Mouse (Mus musculus) forebrain, embryonic 10.5 days (tissue): ENCODE measurements around the gene Sos1. TPM values are rescaled to one million over a fixed set of nuclear protein-coding genes. Genes with fewer than 3 reads are reported as not detected.
A peak's percentile ranks its signal among the peaks of the same experiment; 100 is the strongest.

Experiments
- DNase-seq: peaks from one replicate; pipeline ENCODE4 v3.0.0-alpha.2; 2017; ENCODE audit warnings: low spot score; ENCODE audit errors: extremely low spot score
- H3K27ac ChIP-seq: fragments of 300-500 bp; sonication (generic); 2 replicates; pipeline ENCODE4 v1.5.1; 2016; ENCODE audit warnings: mild to moderate bottlenecking
- H3K27me3 ChIP-seq: fragments of 300-500 bp; sonication (generic); 2 replicates; pipeline ENCODE4 v1.6.1; 2016; ENCODE audit warnings: mild to moderate bottlenecking; ENCODE audit not compliant: poor library complexity, severe bottlenecking
- H3K36me3 ChIP-seq: fragments of 300-500 bp; sonication (generic); replicated peaks from 2 replicates; pipeline ENCODE4 v1.6.1; 2016; ENCODE audit warnings: mild to moderate bottlenecking, moderate library complexity
- H3K4me1 ChIP-seq: fragments of 300-500 bp; sonication (generic); 2 replicates; pipeline ENCODE4 v1.6.1; 2016
- H3K4me3 ChIP-seq: fragments of 300-500 bp; sonication (generic); 2 replicates; pipeline ENCODE4 v1.5.1; 2016; ENCODE audit warnings: mild to moderate bottlenecking, moderate library complexity
- H3K9me3 ChIP-seq: fragments of 300-500 bp; sonication (generic); 2 replicates; pipeline ENCODE4 v1.6.1; 2016; ENCODE audit warnings: mild to moderate bottlenecking, moderate library complexity
- WGBS: fragments of 180-500 bp; shearing (Covaris S2); methylation state at CpG from one replicate; pipeline ENCODE4 v1.1.7; 2016; 5-methylcytosine and 5-hydroxymethylcytosine counted together
- polyA plus RNA-seq: library from polyadenylated mRNA; unstranded; fragments of >200 nt; fragmentation: Nextera tagmentation; extraction: Ambion mirVana; gene quantifications from 2 replicates; pipeline ENCODE4 v1.2.1, GENCODE M21; 2016

Sos1 gene
- polyA plus RNA-seq, 1 experiment from 2014 or later = 4.8 TPM

- Histone ChIP-seq H3K4me3 (no peak overlapping the region), H3K27ac (no peak overlapping the region), H3K9me3 (no peaks in the 10 kb centered on the region), H3K36me3 (peaks cover 61% of the 10 kb centered on the region), H3K27me3 (no peaks in the 10 kb centered on the region), H3K4me1 (no peaks in the 10 kb centered on the region)
- 93% methylated on average over 5 of the region's 5 CpGs for WGBS
- DNase-seq = no peak
Measured at GRCm38 (mm10) chr17:80435680-80436079, 44.6 kb downstream of the Sos1 start.

- Histone ChIP-seq H3K4me3 (no peak overlapping the region), H3K27ac (no peak overlapping the region), H3K27me3 (no peaks in the 10 kb centered on the region), H3K4me1 (no peaks in the 10 kb centered on the region), H3K36me3 (peaks cover 61% of the 10 kb centered on the region), H3K9me3 (no peaks in the 10 kb centered on the region)
- no peak for DNase-seq
- 93% methylated on average over 3 of the region's 3 CpGs for whole genome bisulfite sequencing
Measured at GRCm38 (mm10) chr17:80434430-80434829, 45.8 kb downstream of the Sos1 start.

- H3K27me3 ChIP-seq = no peaks in the 10 kb centered on the region
- no peak for DNase-seq
- H3K36me3 ChIP-seq = peaks cover 49% of the 10 kb centered on the region
- H3K4me3 ChIP-seq = no peak overlapping the region
- no peaks in the 10 kb centered on the region for H3K9me3 ChIP-seq
- 97% methylated on average over 9 of the region's 9 CpGs for WGBS
- H3K27ac ChIP-seq = no peak overlapping the region
- no peaks in the 10 kb centered on the region for H3K4me1 ChIP-seq
Measured at GRCm38 (mm10) chr17:80431997-80432396, 48.3 kb downstream of the Sos1 start.

- no peak for DNase-seq
- Histone ChIP-seq H3K36me3 (peaks cover 34% of the 10 kb centered on the region), H3K9me3 (no peaks in the 10 kb centered on the region), H3K4me3 (no peak overlapping the region), H3K27me3 (no peaks in the 10 kb centered on the region), H3K4me1 (no peaks in the 10 kb centered on the region), H3K27ac (no peak overlapping the region)
- WGBS = 88% methylated on average over 2 of the region's 2 CpGs
Measured at GRCm38 (mm10) chr17:80427966-80428365, 52.3 kb downstream of the Sos1 start.

GRCm38 (mm10) chr17:80426901-80427300 is 53.4 kb downstream of the Sos1 start:
- WGBS = 90% methylated on average over 5 of the region's 5 CpGs
- Histone ChIP-seq H3K27me3 (no peaks in the 10 kb centered on the region), H3K9me3 (peaks cover 5% of the 10 kb centered on the region; the same call in 1 of the 2 replicates), H3K27ac (no peak overlapping the region), H3K36me3 (peaks cover 35% of the 10 kb centered on the region), H3K4me1 (no peaks in the 10 kb centered on the region), H3K4me3 (no peak overlapping the region)
- no peak for DNase-seq

- H3K9me3 ChIP-seq = peaks cover 6% of the 10 kb centered on the region; the same call in 1 of the 2 replicates
- DNase-seq = no peak
- H3K27ac ChIP-seq = no peak overlapping the region
- peaks cover 33% of the 10 kb centered on the region for H3K36me3 ChIP-seq
- H3K4me3 ChIP-seq = no peak overlapping the region
- no peaks in the 10 kb centered on the region for H3K27me3 ChIP-seq
- no peaks in the 10 kb centered on the region for H3K4me1 ChIP-seq
- 97% methylated on average over 7 of the region's 7 CpGs for WGBS
Measured at GRCm38 (mm10) chr17:80426171-80426570, 54.1 kb downstream of the Sos1 start.

GRCm38 (mm10) chr17:80420998-80421397 is 59.3 kb downstream of the Sos1 start:
- no peak for DNase-seq
- no peak overlapping the region for H3K4me3 ChIP-seq
- 92% methylated on average over 1 of the region's 1 CpGs for WGBS
- H3K36me3 ChIP-seq = peaks cover 74% of the 10 kb centered on the region
- H3K27ac ChIP-seq = no peak overlapping the region
- peaks cover 6% of the 10 kb centered on the region; the same call in 1 of the 2 replicates for H3K9me3 ChIP-seq
- H3K27me3 ChIP-seq = no peaks in the 10 kb centered on the region
- no peaks in the 10 kb centered on the region for H3K4me1 ChIP-seq

GRCm38 (mm10) chr17:80418572-80419210 is 61.6 kb downstream of the Sos1 start:
- Histone ChIP-seq H3K4me1 (no peaks in the 10 kb centered on the region), H3K9me3 (peaks cover 6% of the 10 kb centered on the region; the same call in 1 of the 2 replicates), H3K4me3 (no peak overlapping the region), H3K27me3 (no peaks in the 10 kb centered on the region), H3K27ac (no peak overlapping the region), H3K36me3 (peaks cover 91% of the 10 kb centered on the region)
- DNase-seq = no peak
- WGBS = 91% methylated on average over 10 of the region's 10 CpGs

- H3K9me3 ChIP-seq = no peaks in the 10 kb centered on the region
- DNase-seq = no peak
- H3K27ac ChIP-seq = no peak overlapping the region
- no peaks in the 10 kb centered on the region for H3K27me3 ChIP-seq
- no peak overlapping the region for H3K4me3 ChIP-seq
- 75% methylated on average over 1 of the region's 1 CpGs for WGBS
- H3K4me1 ChIP-seq = no peaks in the 10 kb centered on the region
- H3K36me3 ChIP-seq = peaks cover 96% of the 10 kb centered on the region
Measured at GRCm38 (mm10) chr17:80411182-80411581, 69.1 kb downstream of the Sos1 start.

GRCm38 (mm10) chr17:80398243-80398642 is 82.0 kb downstream of the Sos1 start:
- no peak for DNase-seq
- Histone ChIP-seq H3K27me3 (no peaks in the 10 kb centered on the region), H3K9me3 (no peaks in the 10 kb centered on the region), H3K4me1 (no peaks in the 10 kb centered on the region), H3K27ac (no peak overlapping the region), H3K4me3 (no peak overlapping the region), H3K36me3 (peaks cover 57% of the 10 kb centered on the region)
- WGBS = 94% methylated on average over 7 of the region's 7 CpGs

GRCm38 (mm10) chr17:80391423-80392403 is 88.5 kb downstream of the Sos1 start:
- peaks cover 4% of the 10 kb centered on the region; the same call in 1 of the 2 replicates for H3K36me3 ChIP-seq
- WGBS = 15% methylated on average over 17 of the region's 17 CpGs
- peak; percentile 59 for DNase-seq
- H3K4me3 ChIP-seq = peak overlapping the region; percentile 53
- H3K9me3 ChIP-seq = no peaks in the 10 kb centered on the region
- no peak overlapping the region for H3K27ac ChIP-seq
- H3K4me1 ChIP-seq = peaks cover 8% of the 10 kb centered on the region
- H3K27me3 ChIP-seq = no peaks in the 10 kb centered on the region

- no peaks in the 10 kb centered on the region for H3K9me3 ChIP-seq
- WGBS = 68% methylated on average over 10 of the region's 10 CpGs
- H3K27me3 ChIP-seq = no peaks in the 10 kb centered on the region
- H3K27ac ChIP-seq = no peak overlapping the region
- no peak overlapping the region for H3K4me3 ChIP-seq
- H3K4me1 ChIP-seq = peaks cover 8% of the 10 kb centered on the region
- no peak for DNase-seq
- no peaks in the 10 kb centered on the region for H3K36me3 ChIP-seq
Measured at GRCm38 (mm10) chr17:80390024-80390423, 90.2 kb downstream of the Sos1 start.

GRCm38 (mm10) chr17:80385671-80386070 is 94.6 kb downstream of the Sos1 start:
- H3K4me3 ChIP-seq = no peak overlapping the region
- no peak for DNase-seq
- peaks cover 4% of the 10 kb centered on the region; the same call in 1 of the 2 replicates for H3K27me3 ChIP-seq
- H3K36me3 ChIP-seq = no peaks in the 10 kb centered on the region
- H3K9me3 ChIP-seq = no peaks in the 10 kb centered on the region
- H3K4me1 ChIP-seq = no peaks in the 10 kb centered on the region
- no peak overlapping the region for H3K27ac ChIP-seq
- 88% methylated on average over 1 of the region's 1 CpGs for WGBS
